Mouse (Mus musculus) liver, embryonic 18 days (tissue): ENCODE data around the gene Olfr1305. TPM values are rescaled to one million over a fixed set of nuclear protein-coding genes. Genes with fewer than 3 reads are reported as not detected.

Experiments used
- polyA plus RNA-seq: library from polyadenylated mRNA; depleted of rRNA; stranded (reverse); fragments of >200 nt; gene quantifications from 2 replicates; pipeline ENCODE4 v1.2.3, GENCODE M21; 2012; rRNA removed

Olfr1305 gene
- not detected in 2 replicates for polyA plus RNA-seq

DNA sequence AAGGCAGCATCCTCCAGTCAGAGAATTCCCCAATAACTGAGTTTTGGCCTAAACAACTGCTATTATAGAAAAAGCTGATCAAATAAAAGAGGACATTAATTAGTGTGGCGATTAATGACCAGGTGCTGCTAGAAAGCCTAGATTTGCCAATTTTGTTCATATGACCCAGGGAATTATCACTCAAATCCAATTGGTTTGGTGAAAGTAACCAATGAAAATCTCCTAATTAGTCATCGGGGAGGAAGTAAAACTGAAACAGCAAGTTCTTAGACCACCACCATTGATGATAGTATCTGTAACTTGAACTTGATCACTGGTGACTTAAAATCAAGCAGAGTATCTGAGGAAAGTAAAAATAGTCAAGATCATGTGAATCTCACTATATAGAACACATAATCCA, at the start of gene Olfr1305:
TSS of gene Olfr1305 (minus strand) at position 101 of the 400 bp plus-strand sequence.

DNA sequence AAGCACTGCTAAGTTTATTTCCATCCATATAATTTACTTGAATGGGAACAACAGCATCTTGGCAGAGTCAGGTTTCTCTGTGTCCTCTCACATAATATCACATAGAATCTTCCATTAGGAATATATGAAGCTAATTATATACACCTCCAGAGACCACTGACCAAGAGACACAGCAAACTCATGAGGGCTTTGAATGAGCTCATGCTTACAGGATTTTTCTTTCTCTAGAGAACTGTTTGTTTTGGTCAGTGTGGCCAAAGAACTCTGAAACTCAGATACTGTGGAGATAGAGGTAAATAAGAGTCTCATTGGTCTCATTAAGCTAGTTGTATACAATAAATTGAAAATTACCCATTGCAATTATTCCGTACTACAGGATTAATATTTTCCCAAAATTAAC, 39.2 kb upstream of the Olfr1305 start, which contains the start of gene Olfr1306:
TSS of gene Olfr1306 (minus strand) at position 101 of the 400 bp plus-strand sequence.

DNA sequence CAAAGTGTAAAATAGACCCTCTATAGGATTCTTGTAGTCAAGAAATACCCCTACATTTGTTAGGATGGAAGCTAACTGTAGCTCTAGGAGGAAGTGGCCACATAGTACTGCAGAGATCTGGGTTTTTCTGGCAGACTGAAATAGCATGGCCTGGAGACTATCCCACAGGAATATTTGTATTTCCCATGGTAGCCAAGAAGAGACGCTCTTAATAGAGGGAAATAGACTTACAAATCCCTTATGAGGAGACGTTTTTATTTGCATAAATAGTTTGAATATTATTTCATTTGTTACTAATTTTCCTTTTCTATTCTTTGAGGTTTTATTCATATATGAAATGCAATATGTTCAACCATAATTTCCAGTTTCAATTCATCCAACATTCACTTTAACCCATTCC, 56.7 kb downstream of the Olfr1305 start, which contains the start of gene Olfr1303:
TSS of gene Olfr1303 (minus strand) at position 101 of the 400 bp plus-strand sequence.

Other genes starting within 250 kb of the Olfr1305 start
- not detected in 2 replicates for gene Olfr1298, start 227.9 kb downstream of the Olfr1305 start, polyA plus RNA-seq
- not detected in 2 replicates for gene Olfr1299, start 215.7 kb downstream of the Olfr1305 start, polyA plus RNA-seq
- not detected in 2 replicates for gene Olfr1301, start 126.1 kb downstream of the Olfr1305 start, polyA plus RNA-seq
- not detected in 2 replicates for gene Olfr1302, start 99.7 kb downstream of the Olfr1305 start, polyA plus RNA-seq
- not detected in 2 replicates for gene Olfr1303, start 56.8 kb downstream of the Olfr1305 start, polyA plus RNA-seq
- gene Olfr1306, start 39.1 kb upstream of the Olfr1305 start, polyA plus RNA-seq = not detected in 2 replicates
- not detected in 2 replicates for gene Olfr1307, start 72.3 kb upstream of the Olfr1305 start, polyA plus RNA-seq
- gene Olfr1308, start 87.8 kb upstream of the Olfr1305 start, polyA plus RNA-seq = not detected in 2 replicates
- gene Olfr1309, start 113.1 kb upstream of the Olfr1305 start, polyA plus RNA-seq = not detected in 2 replicates
- not detected in 2 replicates for gene Olfr1310, start 135.6 kb upstream of the Olfr1305 start, polyA plus RNA-seq
- gene Olfr1311, start 147.3 kb upstream of the Olfr1305 start, polyA plus RNA-seq = not detected in 2 replicates
- gene Olfr1312, start 173.1 kb upstream of the Olfr1305 start, polyA plus RNA-seq = not detected in 2 replicates
- not detected in 2 replicates for gene Olfr1313, start 200.7 kb upstream of the Olfr1305 start, polyA plus RNA-seq
- not detected in 2 replicates for gene Olfr1314, start 219.6 kb upstream of the Olfr1305 start, polyA plus RNA-seq
- not detected in 2 replicates for gene Olfr1315-ps1, start 238.3 kb upstream of the Olfr1305 start, polyA plus RNA-seq